Mouse (Mus musculus) olfactory bulb, adult 2 months (tissue): ENCODE data around the gene Rasal3.

Source experiments
- CTCF ChIP-seq: fragments of 200-500 bp; IDR thresholded peaks from 2 replicates; pipeline ENCODE4 v1.5.1; 2012; ENCODE audit warnings: low read depth, mild to moderate bottlenecking, low read length, moderate library complexity; ENCODE audit not compliant: insufficient read depth
- POLR2A ChIP-seq: fragments of 200-500 bp; IDR thresholded peaks from 2 replicates; pipeline ENCODE4 v1.6.1; 2012; ENCODE audit warnings: mild to moderate bottlenecking, low read depth, low read length, moderate library complexity; ENCODE audit not compliant: insufficient read depth

- TF ChIP-seq CTCF, result no peak
- TF ChIP-seq POLR2A, result no peak
Measured at GRCm38 (mm10) chr17:32437106-32437505, 33.7 kb upstream of the Rasal3 start.
